Mouse (Mus musculus) heart, postnatal 25 days (tissue): ENCODE data around the gene D030056L22Rik. TPM values are rescaled to one million over a fixed set of nuclear protein-coding genes. Genes with fewer than 3 reads are reported as not detected.

Experiments used
- DNase-seq: peaks from one replicate; pipeline ENCODE4 v3.0.0; 2022; ENCODE audit warnings: low spot score
- intact Hi-C: fragments of 180-260 bp; cut with DNase I; formaldehyde crosslinking; loops from one replicate; pipeline ENCODE4 v1.15.1; 2025
- total RNA-seq, 2 experiments: library from RNA; stranded (reverse); gene quantifications; 2 replicates each; pipeline ENCODE4 v1.2.3; 2021

Gene D030056L22Rik
- total RNA-seq: 10 to 100 TPM in 1 of 2 experiments, 1 to 10 TPM in 1; 9.7 to 10.8 TPM

DNA sequence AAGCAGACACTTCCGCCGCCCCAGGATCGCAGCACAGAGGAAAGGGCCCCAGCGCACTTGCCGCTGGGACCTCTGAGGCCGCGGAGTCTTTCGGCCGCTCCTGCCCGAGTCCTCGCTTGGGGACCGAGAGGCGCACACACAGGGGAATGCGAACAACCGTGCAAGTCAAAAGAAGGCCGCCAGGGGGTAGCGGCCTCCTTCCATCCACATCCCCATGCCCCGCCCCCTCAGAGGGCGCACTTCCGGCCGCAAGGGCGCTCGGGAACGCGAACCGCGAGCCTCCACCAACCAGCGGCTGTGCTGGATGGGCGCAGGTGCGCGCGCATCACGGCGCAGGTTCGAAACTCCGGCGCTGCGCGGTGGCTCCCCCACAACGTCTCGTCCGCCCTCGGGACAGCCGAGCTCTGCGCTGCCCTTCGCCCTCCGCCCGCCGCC lies at the start of gene D030056L22Rik:
Gene D030056L22Rik (plus strand): TSS at position 328 of the 435 bp plus-strand sequence.
- DNase-seq: peak; percentile 96
- intact Hi-C loops: loop anchor here (5.0 kb wide), 1 partner anchor 41 kb away; the partner anchor contains the start of gene Carnmt1

DNA sequence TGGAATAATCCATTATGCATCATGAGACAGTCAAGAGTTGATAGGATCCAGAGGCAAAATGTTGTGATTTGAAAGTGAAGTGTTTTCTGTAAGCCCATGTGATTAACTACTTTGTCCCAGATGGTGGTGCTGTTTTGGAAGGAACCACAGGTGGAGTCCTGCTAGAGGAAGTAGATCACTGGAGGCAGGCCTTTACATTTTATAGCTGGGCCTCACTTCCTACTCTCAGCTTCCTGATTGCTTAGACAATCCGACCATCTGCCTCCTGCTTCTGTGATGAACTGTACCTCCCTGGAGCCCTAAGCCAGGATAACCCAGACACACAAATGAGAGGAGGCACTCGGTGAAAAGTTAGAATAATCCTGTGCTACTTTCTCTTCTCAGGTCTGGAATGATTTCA lies 49.1 kb upstream of the D030056L22Rik start:
- intact Hi-C loops: no loop called here
- DNase-seq: no peak

GRCm38 (mm10) chr19:18666966-18667365 lies 46.0 kb upstream of the D030056L22Rik start:
- intact Hi-C loops: no loop called here
- no peak for DNase-seq

DNA sequence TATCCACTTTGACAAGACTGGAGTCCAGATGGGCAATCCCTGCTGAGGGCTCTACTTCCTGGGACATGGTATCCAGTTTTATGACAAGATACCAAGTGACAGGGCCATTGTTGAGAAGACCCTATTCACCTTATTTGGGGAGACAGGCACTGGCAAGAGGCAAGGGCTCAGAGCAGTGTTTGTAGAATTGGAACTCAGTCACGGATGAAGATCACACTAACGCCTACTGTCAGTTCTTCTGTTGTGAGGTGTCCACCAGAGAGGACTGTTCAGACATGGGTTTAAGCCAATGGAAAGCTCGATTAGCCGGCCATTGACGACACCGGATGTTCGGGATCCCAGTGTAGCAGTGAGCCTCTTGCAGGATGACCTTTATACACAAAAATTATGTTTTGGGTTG lies 43.4 kb upstream of the D030056L22Rik start:
- DNase-seq: no peak
- intact Hi-C loops: no loop called here

DNA sequence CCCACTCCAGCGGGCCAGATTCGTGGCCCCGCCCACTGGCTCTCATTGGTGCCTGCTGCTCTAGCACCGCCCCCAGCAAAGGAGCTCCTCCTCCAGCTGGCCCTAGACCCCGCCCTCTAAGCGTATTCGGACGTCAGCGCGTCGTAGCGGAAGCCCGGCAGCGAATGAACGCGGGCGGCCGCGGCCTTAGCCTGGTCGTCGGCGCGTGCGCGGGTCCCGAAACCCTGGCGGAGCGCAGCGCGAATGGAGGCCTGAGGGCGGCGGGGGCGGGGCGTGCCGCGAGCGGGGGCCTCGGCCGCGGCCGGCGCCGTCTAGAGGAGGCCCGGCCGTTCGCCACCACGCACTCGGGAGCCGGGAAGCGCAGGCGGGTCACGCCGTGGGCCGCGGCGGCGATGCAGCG lies 42.4 kb upstream of the D030056L22Rik start, which contains the start of gene Carnmt1:
Gene Carnmt1 (plus strand): TSS at position 157 of the 400 bp plus-strand sequence.
- intact Hi-C loops: loop anchor here (5.0 kb wide), 2 partner anchors 38 to 42 kb away; partner anchors contain the start of genes D030056L22Rik, Nmrk1 and Ostf1
- peak; percentile 98 for DNase-seq

DNA sequence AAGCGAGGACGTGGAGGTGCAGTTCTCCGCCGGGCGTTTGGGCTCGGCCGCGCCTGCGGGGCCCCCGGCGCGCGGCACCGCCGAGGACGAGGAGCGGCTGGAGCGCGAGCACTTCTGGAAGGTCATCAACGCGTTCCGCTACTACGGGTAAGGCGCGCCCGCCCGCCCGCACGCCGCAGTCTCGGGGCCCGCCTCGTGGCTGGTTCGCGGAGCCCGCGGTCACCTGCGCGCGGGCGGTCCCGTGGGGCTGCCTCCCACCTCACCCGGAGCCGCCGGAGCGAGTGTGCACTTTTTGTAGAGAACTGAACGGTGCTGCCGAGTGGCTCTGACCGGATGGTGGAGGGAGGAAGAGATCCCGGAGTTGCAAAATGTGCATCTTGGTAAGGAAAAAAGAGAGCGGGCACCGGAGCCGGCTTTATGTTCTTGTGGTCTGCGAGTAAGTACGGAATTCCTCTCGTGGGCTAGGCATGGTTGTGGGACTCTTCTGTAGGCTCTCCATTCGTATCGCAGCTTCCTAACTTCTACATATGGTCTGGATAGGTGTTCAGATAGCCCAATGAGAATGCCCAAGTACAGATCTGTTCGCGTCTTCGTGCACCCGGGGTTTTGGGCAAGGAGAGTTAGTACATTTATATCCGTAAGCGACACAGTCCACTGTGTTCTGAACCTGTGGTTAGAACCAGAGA lies 41.8 kb upstream of the D030056L22Rik start:
- no peak for DNase-seq
- intact Hi-C loops: loop anchor here (5.0 kb wide), 2 partner anchors 39 to 41 kb away; partner anchors contain the start of genes D030056L22Rik, Nmrk1 and Ostf1

DNA sequence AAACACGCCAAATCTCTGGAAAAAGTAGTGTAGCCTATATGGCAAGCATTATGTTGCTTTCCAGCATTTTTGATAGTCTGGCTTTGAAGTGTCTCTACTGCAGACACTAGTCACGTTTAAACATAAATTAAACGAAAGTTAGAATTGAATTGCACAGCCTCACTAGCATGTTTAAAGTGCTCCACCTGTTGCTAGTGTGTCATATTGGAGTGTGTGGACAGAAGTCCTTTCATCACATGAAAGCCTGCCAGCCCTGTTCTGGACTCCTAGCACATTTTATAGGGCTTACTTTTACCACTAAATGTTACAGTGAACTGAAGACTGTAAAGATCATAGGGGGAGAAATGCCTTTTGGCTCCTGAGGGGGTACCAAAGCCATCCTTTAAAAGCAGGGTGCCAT lies 40.5 kb upstream of the D030056L22Rik start:
- intact Hi-C loops: loop anchor here (5.0 kb wide), 2 partner anchors 40 kb away; partner anchors contain the start of genes D030056L22Rik, Nmrk1 and Ostf1
- no peak for DNase-seq

DNA sequence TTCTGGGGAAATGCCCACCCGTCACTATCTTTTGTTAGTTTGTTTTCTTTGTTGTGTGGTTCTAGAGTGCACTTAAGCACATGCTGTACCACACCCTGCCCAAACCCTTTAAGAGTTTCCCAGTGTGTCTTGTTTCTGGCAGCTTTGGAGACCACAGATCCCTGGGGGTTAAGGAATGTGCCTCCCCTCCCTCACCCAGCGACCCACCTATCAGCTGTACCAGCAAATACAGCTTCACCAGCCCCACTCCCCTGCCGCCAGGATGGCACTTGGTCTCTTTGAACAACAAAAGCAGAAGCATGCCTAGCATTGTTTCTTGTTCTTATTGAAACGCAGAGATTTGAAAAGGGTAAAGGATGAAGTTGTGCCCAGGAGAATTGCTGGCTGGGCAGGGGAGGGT lies 39.9 kb upstream of the D030056L22Rik start:
- DNase-seq: no peak
- intact Hi-C loops: loop anchor here (5.0 kb wide), 2 partner anchors 39 to 41 kb away; partner anchors contain the start of genes D030056L22Rik, Nmrk1 and Ostf1

DNA sequence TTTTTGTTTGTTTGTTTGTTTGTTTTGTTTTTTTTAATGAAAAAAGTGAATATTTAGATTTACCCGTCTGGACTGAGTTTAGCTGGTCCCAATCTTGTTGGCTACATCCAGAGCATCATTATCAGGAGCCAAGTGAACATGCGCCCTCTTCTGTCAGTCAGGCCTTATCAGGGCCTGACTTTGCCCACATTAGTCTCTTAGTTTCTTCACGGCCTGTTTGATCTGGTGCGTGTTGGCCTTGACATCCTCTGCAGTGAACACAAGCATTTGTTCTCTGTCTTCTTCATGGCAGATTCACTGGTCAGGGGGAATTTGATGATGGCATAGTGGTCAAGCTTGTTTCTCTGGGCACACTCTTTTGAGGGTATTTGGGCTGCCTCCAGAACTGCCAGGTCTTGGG lies 30.9 kb upstream of the D030056L22Rik start:
- no peak for DNase-seq
- intact Hi-C loops: no loop called here

GRCm38 (mm10) chr19:18687556-18687955 lies 25.4 kb upstream of the D030056L22Rik start:
- DNase-seq: no peak
- intact Hi-C loops: loop anchor here (1.0 kb wide), 1 partner anchor 148 kb away; no protein-coding TSS in a partner anchor

DNA sequence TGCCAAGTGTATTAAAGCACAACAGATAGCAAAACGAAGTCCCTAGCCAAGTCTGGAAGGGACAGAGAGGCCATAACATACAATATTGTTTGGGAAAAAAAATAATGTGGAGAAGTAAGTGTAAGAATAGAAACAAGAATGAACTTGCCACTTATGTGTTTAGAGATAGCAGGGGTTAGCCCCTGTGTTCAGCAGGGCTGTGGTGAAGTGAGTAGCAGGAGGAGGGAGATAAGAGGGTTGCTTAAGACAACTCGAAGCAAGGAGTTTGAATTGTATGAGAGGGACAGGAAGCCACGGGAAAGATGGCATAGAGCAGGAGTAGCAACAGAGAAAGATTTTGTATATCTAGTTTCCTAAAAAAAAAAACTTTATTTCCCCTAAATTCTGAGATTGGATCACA lies 20.8 kb upstream of the D030056L22Rik start:
- DNase-seq: no peak
- intact Hi-C loops: no loop called here

DNA sequence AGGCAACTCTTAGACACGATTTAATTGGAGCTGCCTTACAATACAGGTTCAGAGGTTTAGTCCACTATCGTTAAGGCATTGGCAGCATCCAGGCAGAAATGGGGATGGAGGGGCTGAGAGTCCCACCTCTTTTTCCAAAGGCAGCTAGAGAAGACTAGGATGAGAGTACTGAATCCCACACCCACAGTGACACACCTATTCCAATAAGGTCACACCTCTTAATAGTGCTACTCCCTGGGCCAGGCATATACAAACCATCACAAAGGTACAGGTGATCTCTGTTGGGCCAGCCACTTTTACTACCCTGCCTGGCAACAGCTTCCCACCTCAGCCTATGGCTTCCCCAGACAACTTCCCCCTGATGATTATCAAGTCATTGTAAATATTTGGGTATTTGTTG lies 20.2 kb upstream of the D030056L22Rik start:
- intact Hi-C loops: no loop called here

DNA sequence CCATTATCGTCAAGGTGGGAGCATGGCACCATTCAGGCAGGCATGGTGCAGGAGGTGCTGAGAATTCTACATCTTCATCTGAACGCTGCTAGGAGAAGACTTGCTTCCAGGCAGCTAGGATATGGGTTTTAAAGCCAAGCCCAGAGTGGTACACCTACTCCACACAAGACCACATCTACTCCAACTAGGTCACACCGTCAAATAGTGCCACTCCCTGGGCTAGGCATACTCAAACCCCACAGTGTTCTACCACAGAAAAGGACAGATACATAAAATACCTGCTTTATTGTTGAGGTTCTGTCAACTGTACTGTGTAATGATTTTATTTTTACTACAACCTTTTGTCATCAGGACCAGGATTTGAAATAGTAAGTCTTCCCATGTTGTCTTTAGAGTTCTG lies 17.9 kb upstream of the D030056L22Rik start:
- DNase-seq: no peak
- intact Hi-C loops: no loop called here

More for the DNA sequence above, 20.2 kb upstream of the D030056L22Rik start:
- no peak for DNase-seq

GRCm38 (mm10) chr19:18695552-18695951 lies 17.4 kb upstream of the D030056L22Rik start:
- intact Hi-C loops: no loop called here

GRCm38 (mm10) chr19:18708101-18708500 lies 4.9 kb upstream of the D030056L22Rik start:
- no peak for DNase-seq
- intact Hi-C loops: no loop called here

More at GRCm38 (mm10) chr19:18695552-18695951, 17.4 kb upstream of the D030056L22Rik start:
- no peak for DNase-seq

GRCm38 (mm10) chr19:18710903-18711302 lies 2.1 kb upstream of the D030056L22Rik start:
- no peak for DNase-seq

GRCm38 (mm10) chr19:18711589-18711988 lies 1.4 kb upstream of the D030056L22Rik start:
- intact Hi-C loops: loop anchor here (5.0 kb wide), 1 partner anchor 39 kb away; the partner anchor contains the start of gene Carnmt1
- no peak for DNase-seq

More at GRCm38 (mm10) chr19:18710903-18711302, 2.1 kb upstream of the D030056L22Rik start:
- intact Hi-C loops: loop anchor here (5.0 kb wide), 1 partner anchor 39 kb away; the partner anchor contains the start of gene Carnmt1

DNA sequence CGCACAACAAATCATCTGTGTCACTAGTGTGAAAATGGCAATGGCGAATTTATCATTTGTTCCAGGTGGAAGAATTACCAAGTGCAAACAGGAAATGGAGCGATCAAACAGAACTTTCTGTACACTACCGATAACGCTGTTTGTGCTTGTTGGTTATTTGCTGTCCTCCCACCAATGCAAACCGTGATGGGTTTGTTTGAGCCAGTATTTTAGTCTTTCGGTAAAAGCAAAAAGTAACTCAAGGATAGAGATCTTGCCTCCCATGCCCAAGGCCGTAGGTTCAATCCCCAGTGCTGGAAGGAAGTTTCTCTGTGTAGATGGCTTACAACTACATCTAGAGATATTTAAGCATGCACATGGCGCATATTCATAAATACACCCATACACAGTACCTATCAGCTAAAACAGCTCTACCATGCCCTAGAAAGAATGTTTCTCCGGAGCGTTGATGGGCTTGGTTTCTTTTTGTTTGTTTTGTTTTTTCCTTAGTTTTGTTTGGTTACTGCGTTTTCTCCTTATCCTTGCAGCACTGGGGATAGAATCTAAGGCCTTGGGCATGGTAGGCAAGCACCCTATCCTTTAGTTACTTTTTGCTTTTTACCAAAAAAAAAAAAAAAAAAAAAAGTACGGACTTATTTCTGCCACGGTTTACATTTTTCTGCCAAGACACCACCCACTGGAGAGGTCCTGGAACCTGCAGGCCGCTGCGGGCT lies 684 bp upstream of the D030056L22Rik start:
- intact Hi-C loops: loop anchor here (5.0 kb wide), 1 partner anchor 40 kb away; the partner anchor contains the start of gene Carnmt1
- no peak for DNase-seq

DNA sequence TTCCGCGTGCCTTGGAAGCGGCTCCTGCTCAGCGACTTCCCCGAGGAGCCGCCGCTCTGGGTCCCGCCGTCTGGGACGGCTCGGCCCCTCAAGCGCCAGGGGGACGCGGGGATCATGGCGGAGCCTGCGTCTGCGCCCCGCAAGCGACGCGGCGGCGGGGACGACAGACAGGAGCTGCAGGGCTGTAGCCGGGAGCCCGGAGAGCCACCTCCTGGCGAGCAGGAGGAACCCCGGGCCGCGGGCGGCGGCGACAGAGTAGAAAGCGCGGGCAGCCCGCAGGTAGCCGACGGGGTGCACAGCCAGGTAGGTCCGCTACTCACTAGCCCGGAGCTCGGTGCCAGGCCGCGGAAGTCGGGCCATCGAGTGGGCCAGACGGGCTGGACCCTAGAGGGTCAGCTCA lies 364 bp downstream of the D030056L22Rik start:
- peak; percentile 6 for DNase-seq
- intact Hi-C loops: loop anchor here (5.0 kb wide), 1 partner anchor 41 kb away; the partner anchor contains the start of gene Carnmt1

GRCm38 (mm10) chr19:18716374-18716773 lies 3.4 kb downstream of the D030056L22Rik start:
- intact Hi-C loops: loop anchor here (2.0 to 5.0 kb wide), 2 partner anchors 28 to 79 kb away; no protein-coding TSS in a partner anchor
- DNase-seq: no peak
